Mouse (Mus musculus): ENCODE measurements at regions not wholly inside any gene's neighbourhood (a gene's known extent, or its start where the extent isn't known, plus 50 kb on each side); places are given as distances from the start of the nearest gene placed in this dataset.

GRCm38 (mm10) chr3:149436944-149437343 is 446.6 kb upstream of the Adgrl2 start:
- TF ChIP-seq ZC3H11A (IDR thresholded peaks at IDR 0.05; ENCODE audit: low read depth, low read length) (no peak), GABPA (IDR thresholded peaks at IDR 0.05; ENCODE audit: insufficient replicate concordance, low read depth, low read length) (no peak), CTCF (conservative IDR thresholded peaks at IDR 0.05 in 1 of 2, IDR thresholded peaks at IDR 0.05 in 1 of 2; ENCODE audit: low read depth in 2 of 2, low read length in 2 of 2) (no peak), USF2 (conservative IDR thresholded peaks at IDR 0.05; ENCODE audit: low read depth, low read length) (no peak), UBTF (IDR thresholded peaks at IDR 0.05; ENCODE audit: low read depth, low read length) (no peak), SIN3A (IDR thresholded peaks at IDR 0.05; ENCODE audit: low read length) (no peak), E2F4 (IDR thresholded peaks at IDR 0.05; ENCODE audit: insufficient replicate concordance, low read depth, low read length) (no peak), EP300 (IDR thresholded peaks at IDR 0.05; ENCODE audit: low read length) (no peak), HCFC1 (IDR thresholded peaks at IDR 0.05; ENCODE audit: low read depth, low read length) (no peak), POLR2A (IDR thresholded peaks at IDR 0.05; ENCODE audit: low read depth, low read length) (no peak), TBP (conservative IDR thresholded peaks at IDR 0.05; ENCODE audit: low read depth, low read length) (no peak), PAX5 (IDR thresholded peaks at IDR 0.05; ENCODE audit: low read length) (no peak), MAFK (IDR thresholded peaks at IDR 0.05; ENCODE audit: insufficient replicate concordance, low read length) (no peak), CHD1 (IDR thresholded peaks at IDR 0.05; ENCODE audit: low read depth, low read length) (no peak)
